Mouse (Mus musculus) embryonic facial prominence, embryonic 12.5 days (tissue): ENCODE results near the gene Htr5a. TPM values are rescaled to one million over a fixed set of nuclear protein-coding genes. Genes with fewer than 3 reads are reported as not detected.
A peak's percentile ranks its signal among the peaks of the same experiment; 100 is the strongest.

Experiments used
- ATAC-seq: fragments of 200-750 bp; cut with Nextera tagmentation; 2 replicates; pipeline ENCODE4 v1.8.0; 2017; ENCODE audit not compliant: insufficient number of reproducible peaks, insufficient read depth, low FRiP score, low TSS enrichment
- H3K27ac ChIP-seq: fragments of 300-500 bp; sonication (generic); 2 replicates; pipeline ENCODE4 v1.5.1; 2016; ENCODE audit warnings: mild to moderate bottlenecking
- H3K27me3 ChIP-seq: fragments of 300-500 bp; sonication (generic); 2 replicates; pipeline ENCODE4 v1.6.1; 2016; ENCODE audit warnings: mild to moderate bottlenecking, moderate library complexity
- H3K36me3 ChIP-seq: fragments of 300-500 bp; sonication (generic); 2 replicates; pipeline ENCODE4 v1.6.1; 2016; ENCODE audit warnings: mild to moderate bottlenecking
- H3K4me1 ChIP-seq: fragments of 300-500 bp; sonication (generic); 2 replicates; pipeline ENCODE4 v1.6.1; 2016
- H3K4me2 ChIP-seq: fragments of 300-500 bp; sonication (generic); replicated peaks from 2 replicates; pipeline ENCODE4 v1.6.1; 2016; ENCODE audit warnings: mild to moderate bottlenecking, moderate library complexity
- H3K4me3 ChIP-seq: fragments of 300-500 bp; sonication (generic); 2 replicates; pipeline ENCODE4 v1.5.1; 2016; ENCODE audit warnings: mild to moderate bottlenecking
- H3K9ac ChIP-seq: fragments of 300-500 bp; sonication (generic); 2 replicates; pipeline ENCODE4 v1.6.1; 2016; ENCODE audit warnings: mild to moderate bottlenecking, moderate library complexity
- H3K9me3 ChIP-seq: fragments of 300-500 bp; sonication (generic); 2 replicates; pipeline ENCODE4 v1.6.1; 2016; ENCODE audit warnings: mild to moderate bottlenecking, moderate library complexity
- WGBS: fragments of 180-500 bp; shearing (Covaris S2); methylation state at CpG from one replicate; pipeline ENCODE4 v1.1.7; 2016; 5-methylcytosine and 5-hydroxymethylcytosine counted together
- polyA plus RNA-seq: library from polyadenylated mRNA; unstranded; fragments of >200 nt; fragmentation: Nextera tagmentation; extraction: Ambion mirVana; gene quantifications from 2 replicates; pipeline ENCODE4 v1.2.1, GENCODE M21; 2016

Gene Htr5a
- 0.03 TPM in 1 of 2 replicates, not detected in the other for polyA plus RNA-seq

DNA sequence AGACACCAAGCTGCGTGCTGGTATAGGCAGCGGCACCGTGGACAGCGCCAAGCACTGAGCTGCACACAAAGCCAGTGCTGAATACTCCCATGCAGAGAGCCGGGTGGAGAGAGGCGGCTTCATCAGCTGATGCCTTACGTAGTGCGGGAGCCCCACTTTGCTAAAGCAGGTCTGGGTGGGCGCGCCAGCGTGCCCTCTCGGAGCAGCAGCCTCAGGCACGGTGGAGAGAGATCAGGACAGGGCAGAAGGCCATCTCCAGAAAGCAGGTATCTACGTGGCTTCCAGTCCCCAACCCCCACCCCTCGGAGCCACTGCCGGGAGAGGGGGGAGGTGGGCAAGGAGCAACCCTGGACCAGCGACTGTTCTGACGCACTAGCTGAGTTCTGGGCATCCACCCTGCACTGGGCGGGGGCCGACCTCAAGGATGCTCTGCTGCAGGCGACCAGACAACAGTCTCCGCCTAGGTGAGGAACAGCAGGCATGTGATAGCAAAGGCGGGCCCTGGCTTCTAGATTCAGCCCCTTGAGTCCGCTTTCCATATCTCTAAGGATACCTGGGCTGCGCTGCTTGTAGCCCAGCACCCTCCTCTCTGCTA is at the start of gene Htr5a:
Gene Htr5a (plus strand): TSS at position 449 of the 595 bp plus-strand sequence.
- peak within 1 kb of the TSS; percentile 17; the same call in 1 of the 2 replicates for H3K4me3 ChIP-seq
- ATAC-seq, result peak; percentile 81
- no peak within 1 kb of the TSS for H3K27ac ChIP-seq
- H3K36me3 ChIP-seq, result no peaks in the 10 kb centered on the region
- no peak within 1 kb of the TSS for H3K9ac ChIP-seq
- H3K9me3 ChIP-seq, result no peaks in the 10 kb centered on the region
- 5% methylated on average over 25 of the region's 25 CpGs for WGBS
- no peaks in the 10 kb centered on the region for H3K4me1 ChIP-seq
- peak within 1 kb of the TSS; percentile 43 for H3K4me2 ChIP-seq
- H3K27me3 ChIP-seq, result peaks cover 28% of the 10 kb centered on the region

DNA sequence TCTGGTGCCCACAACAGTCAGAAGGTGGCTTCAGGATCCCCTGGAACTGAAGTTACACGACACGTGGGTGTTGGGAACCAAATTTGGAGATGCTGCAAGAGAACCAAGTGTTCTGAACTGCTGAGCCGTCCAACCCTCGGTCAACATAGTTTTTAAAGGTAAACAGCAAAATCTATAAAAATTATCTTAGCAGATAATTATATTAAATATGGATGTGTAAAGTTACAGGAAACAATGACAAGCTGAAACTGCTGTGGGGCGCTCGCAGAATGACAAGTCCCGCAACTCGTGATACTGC is 49.8 kb upstream of the Htr5a start:
- H3K4me2 ChIP-seq, result peak overlapping the region; percentile 76
- H3K27me3 ChIP-seq, result no peaks in the 10 kb centered on the region
- peak overlapping the region; percentile 60 for H3K4me3 ChIP-seq
- peaks cover 19% of the 10 kb centered on the region for H3K36me3 ChIP-seq
- ATAC-seq, result no peak
- H3K4me1 ChIP-seq, result peaks cover 20% of the 10 kb centered on the region
- H3K9me3 ChIP-seq, result no peaks in the 10 kb centered on the region
- WGBS, result 20% methylated on average over 8 of the region's 8 CpGs
- peak overlapping the region; percentile 75 for H3K9ac ChIP-seq
- peak overlapping the region; percentile 91 for H3K27ac ChIP-seq

DNA sequence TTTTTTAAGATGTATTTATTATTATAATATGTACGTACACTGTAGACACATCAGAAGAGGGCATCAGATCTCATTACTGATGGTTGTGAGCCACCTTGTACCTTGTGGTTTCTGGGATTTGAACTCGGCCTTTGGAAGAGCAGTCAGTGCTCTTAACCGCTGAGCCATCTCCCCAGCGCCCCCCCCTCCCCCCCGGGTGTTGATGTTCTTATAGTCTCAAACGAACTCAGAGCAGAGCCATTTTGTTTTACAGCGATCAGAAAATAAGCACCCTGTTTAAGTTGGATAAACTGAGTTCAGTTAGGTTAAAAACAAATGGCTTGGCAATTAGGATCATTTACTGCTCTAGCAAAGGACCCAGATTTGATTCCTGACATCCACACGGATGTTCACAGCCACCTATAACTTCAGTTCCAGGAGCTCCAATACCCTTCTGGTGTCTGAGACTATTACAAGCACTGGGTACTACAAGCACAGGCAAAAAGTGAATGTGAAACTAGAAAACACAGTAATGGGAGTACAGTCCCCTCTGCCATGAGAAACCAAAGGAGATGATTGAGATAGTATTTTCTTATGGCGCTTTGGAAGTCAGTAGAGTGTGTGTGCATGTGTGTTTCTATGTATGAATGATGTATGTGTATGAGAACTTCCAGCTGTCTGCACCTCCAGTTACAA is 49.3 kb upstream of the Htr5a start:
- H3K9me3 ChIP-seq, result no peaks in the 10 kb centered on the region
- 61% methylated on average over 9 of the region's 9 CpGs for WGBS

DNA sequence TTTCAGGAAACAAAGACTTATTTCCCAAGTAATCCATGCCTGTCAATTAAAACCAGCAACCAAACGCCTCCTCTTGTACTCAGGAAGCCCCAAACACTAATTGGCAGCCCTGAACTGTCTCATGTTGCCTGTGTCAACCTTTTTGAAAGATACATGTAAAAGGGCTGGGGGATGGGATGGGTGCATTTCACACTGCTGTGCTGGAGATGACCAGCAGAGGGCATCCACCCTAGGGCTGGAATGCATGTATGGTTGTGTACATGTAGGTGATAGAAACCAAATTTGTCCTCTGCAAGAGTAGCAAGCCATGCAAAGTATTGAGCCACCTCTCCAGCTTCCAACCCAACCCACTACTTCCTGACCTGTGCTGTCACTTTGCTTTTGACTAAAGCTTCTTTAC is 48.0 kb upstream of the Htr5a start:
- 6% methylated on average over 1 of the region's 1 CpGs for WGBS

More for the DNA sequence above, 49.3 kb upstream of the Htr5a start:
- Histone ChIP-seq H3K4me1 (peaks cover 20% of the 10 kb centered on the region), H3K9ac (no peak overlapping the region), H3K4me3 (0 out of 2 replicates have a peak overlapping the region, but pooled peaks have one; percentile 60), H3K27ac (no peak overlapping the region), H3K27me3 (no peaks in the 10 kb centered on the region), H3K4me2 (peak overlapping the region; percentile 76), H3K36me3 (peaks cover 14% of the 10 kb centered on the region)
- ATAC-seq, result no peak

DNA sequence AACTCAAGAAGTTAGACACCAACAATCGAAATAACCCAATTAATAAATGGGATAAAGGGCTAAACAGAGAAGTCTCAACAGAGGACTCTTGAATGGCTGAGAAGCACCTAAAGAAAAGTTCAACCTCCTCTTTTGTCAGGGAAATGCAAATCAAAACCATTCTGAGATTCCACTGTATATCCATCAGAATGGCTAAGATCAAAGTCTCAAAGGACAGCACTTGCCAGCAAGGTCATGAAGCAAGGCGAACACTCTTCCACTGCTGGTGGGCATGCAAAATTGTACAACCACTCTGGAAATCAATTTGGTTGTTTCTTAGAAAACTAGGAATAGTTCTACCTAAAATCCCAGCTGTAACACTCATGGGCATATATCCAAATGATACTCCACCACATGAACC is 27.7 kb upstream of the Htr5a start:
- Histone ChIP-seq H3K4me1 (no peaks in the 10 kb centered on the region), H3K36me3 (no peaks in the 10 kb centered on the region), H3K9ac (no peak overlapping the region), H3K4me2 (no peak overlapping the region), H3K9me3 (no peaks in the 10 kb centered on the region), H3K27ac (no peak overlapping the region), H3K27me3 (no peaks in the 10 kb centered on the region), H3K4me3 (no peak overlapping the region)
- 91% methylated on average over 2 of the region's 2 CpGs for WGBS
- no peak for ATAC-seq

More for the DNA sequence above, 48.0 kb upstream of the Htr5a start:
- ATAC-seq, result no peak
- H3K36me3 ChIP-seq, result 0 out of 2 replicates have a peak, but pooled peaks cover 5% of the 10 kb centered on the region
- H3K9ac ChIP-seq, result no peak overlapping the region
- no peak overlapping the region for H3K4me2 ChIP-seq
- no peak overlapping the region for H3K4me3 ChIP-seq
- no peaks in the 10 kb centered on the region for H3K27me3 ChIP-seq
- H3K9me3 ChIP-seq, result no peaks in the 10 kb centered on the region
- H3K27ac ChIP-seq, result no peak overlapping the region
- peaks cover 20% of the 10 kb centered on the region for H3K4me1 ChIP-seq

DNA sequence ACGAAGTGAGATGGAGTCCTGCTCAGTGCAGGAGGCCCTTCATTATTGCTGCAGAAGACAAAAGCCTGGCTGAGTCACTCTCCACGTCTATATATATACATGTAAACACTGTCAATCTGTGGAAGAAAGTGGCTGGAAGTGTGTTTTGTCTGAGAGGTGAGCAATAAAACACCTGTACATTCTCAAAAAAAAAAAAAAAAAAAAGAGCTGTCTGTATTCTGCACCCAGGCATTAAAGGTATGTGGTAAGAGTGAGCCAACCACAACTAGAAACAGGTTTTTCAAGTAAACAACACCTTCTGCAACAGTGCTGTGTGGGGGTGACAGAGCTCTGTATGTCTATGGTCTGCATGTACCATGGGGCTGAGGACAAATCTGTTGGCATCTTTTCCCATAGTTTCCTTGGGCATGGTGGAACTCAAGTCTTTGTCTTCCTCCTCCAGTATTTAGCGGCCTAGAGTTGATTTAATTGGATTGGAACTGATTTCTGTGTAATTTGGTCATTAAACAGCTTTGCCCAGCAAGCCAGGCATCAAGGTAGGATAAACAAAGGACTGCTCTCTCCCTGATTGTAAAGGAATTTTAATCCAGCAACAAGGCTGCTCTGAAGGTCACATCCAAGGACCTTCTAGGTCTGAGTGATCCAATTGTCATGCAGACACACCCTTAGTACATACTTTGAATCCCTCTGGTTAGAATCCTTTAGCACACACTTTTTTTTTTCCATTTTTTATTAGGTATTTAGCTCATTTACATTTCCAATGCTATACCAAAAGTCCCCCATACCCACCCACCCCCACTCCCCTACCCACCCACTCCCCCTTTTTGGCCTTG is 22.9 kb upstream of the Htr5a start:
- H3K9me3 ChIP-seq, result no peaks in the 10 kb centered on the region
- H3K4me3 ChIP-seq, result no peak overlapping the region
- no peaks in the 10 kb centered on the region for H3K36me3 ChIP-seq
- no peak overlapping the region for H3K4me2 ChIP-seq
- H3K9ac ChIP-seq, result no peak overlapping the region
- no peak overlapping the region for H3K27ac ChIP-seq
- H3K4me1 ChIP-seq, result no peaks in the 10 kb centered on the region
- no peak for ATAC-seq
- H3K27me3 ChIP-seq, result no peaks in the 10 kb centered on the region
- WGBS, result 69% methylated on average over 3 of the region's 3 CpGs

DNA sequence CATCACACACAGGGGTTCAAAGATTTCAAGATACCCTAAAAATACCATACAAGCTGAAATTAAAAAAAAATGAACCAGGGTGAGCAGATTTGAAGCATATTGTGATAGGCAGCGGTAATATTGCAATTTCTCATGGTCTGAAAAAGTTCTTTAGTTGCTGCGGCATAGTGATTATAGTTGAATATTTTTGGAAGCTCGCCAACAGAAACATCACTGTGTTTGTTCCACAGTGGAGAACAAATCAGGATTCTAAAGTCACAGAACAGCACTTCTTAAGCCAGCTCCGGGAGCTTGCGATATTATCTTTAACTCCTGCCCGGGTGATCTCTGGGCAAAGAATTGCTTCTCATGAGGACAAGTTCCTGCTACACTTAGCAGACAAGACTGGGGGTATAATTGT is 20.8 kb upstream of the Htr5a start:
- Histone ChIP-seq H3K36me3 (no peaks in the 10 kb centered on the region), H3K27me3 (no peaks in the 10 kb centered on the region), H3K4me1 (no peaks in the 10 kb centered on the region), H3K9me3 (no peaks in the 10 kb centered on the region), H3K4me3 (no peak overlapping the region), H3K27ac (no peak overlapping the region), H3K9ac (no peak overlapping the region), H3K4me2 (no peak overlapping the region)
- no peak for ATAC-seq
- WGBS, result 62% methylated on average over 6 of the region's 6 CpGs

DNA sequence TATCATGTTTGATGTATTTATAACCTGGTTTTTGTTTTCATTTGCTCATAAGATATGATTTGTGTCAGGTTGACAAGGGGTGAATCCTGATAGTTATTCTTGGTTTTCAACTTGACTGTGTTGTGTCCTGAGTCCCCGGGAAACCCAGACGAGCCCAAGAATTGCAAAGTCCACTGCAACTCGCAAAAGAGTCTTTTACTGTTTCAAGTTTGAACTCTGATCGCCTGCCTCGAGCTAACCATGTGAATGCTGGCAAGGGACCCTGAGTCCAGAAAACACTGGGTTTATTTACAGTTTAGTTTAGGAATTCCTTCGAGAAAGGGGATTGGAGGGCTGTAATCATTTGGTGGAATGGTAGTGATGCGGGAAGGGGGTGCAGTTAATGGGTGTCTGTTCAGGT is 14.0 kb upstream of the Htr5a start:
- Histone ChIP-seq H3K27me3 (no peaks in the 10 kb centered on the region), H3K4me2 (no peak overlapping the region), H3K4me1 (no peaks in the 10 kb centered on the region), H3K27ac (no peak overlapping the region), H3K9ac (no peak overlapping the region), H3K36me3 (no peaks in the 10 kb centered on the region), H3K9me3 (no peaks in the 10 kb centered on the region), H3K4me3 (no peak overlapping the region)
- ATAC-seq, result no peak
- 79% methylated on average over 7 of the region's 7 CpGs for WGBS

DNA sequence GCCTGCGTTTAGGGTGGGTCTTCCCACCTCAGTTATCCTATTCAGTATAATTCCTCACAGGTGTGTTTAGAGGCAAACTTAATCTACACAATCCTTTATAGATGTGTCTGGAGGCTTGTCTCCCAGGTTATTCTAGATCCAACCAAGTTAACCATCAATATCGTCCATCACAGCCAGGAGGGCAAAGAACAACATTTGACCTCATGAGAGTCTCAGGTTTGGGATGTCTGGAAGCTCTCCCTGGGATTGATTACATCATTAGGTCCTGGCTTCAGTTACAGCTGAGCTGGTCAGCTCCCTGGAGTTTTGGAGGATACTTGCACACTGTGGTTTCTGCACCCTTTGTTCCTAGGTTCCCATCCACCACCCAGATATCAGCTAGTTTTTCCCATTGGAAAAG is 6.9 kb upstream of the Htr5a start:
- no peak overlapping the region for H3K9ac ChIP-seq
- no peak overlapping the region for H3K27ac ChIP-seq
- WGBS, result 75% methylated on average over 2 of the region's 2 CpGs
- no peaks in the 10 kb centered on the region for H3K9me3 ChIP-seq
- H3K4me2 ChIP-seq, result no peak overlapping the region
- ATAC-seq, result no peak
- no peaks in the 10 kb centered on the region for H3K4me1 ChIP-seq
- H3K27me3 ChIP-seq, result no peaks in the 10 kb centered on the region
- H3K4me3 ChIP-seq, result no peak overlapping the region
- H3K36me3 ChIP-seq, result no peaks in the 10 kb centered on the region

DNA sequence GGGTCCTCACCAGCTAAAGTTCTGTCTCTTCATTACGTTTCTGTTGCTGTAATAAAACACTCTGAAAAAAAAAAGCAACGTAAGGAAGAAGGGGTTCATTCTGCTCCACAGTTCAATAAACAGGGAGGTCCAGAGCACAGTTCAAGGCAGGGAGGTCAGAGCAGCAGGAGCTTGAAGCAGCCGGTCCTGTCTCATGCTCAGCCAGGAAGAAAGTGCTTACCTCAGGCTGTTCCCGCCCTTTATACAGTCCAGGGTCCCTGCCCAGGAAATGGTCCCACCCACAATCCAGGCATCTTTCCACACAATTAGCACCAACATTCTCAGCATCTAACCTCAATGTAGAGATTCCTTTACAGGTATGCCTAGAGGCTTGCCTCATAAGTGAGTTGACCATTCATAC is 3.9 kb upstream of the Htr5a start:
- WGBS, result 49% methylated on average over 4 of the region's 4 CpGs
- Histone ChIP-seq H3K27me3 (peaks cover 19% of the 10 kb centered on the region), H3K9me3 (no peaks in the 10 kb centered on the region), H3K4me1 (no peaks in the 10 kb centered on the region), H3K4me3 (no peak overlapping the region), H3K4me2 (no peak overlapping the region), H3K27ac (no peak overlapping the region), H3K36me3 (no peaks in the 10 kb centered on the region), H3K9ac (no peak overlapping the region)
- no peak for ATAC-seq

DNA sequence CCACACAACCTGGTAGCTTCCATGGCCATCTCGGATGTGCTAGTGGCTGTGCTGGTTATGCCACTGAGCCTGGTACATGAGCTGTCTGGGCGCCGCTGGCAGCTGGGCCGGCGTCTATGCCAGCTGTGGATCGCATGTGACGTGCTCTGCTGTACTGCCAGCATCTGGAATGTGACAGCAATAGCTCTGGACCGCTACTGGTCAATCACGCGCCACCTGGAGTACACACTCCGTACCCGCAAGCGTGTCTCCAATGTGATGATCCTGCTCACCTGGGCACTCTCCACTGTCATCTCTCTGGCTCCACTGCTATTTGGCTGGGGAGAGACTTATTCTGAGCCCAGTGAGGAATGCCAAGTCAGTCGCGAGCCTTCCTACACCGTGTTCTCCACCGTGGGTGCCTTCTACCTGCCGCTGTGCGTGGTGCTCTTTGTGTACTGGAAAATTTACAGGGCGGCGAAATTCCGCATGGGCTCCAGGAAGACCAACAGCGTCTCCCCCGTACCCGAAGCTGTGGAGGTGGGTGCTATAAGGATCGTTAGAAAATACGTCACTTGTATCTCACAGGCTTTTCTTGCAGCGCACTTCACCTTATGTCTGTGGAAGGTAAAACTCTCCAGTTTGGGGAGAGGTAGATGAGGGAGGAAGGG is 847 bp downstream of the Htr5a start:
- H3K4me1 ChIP-seq, result no peaks in the 10 kb centered on the region
- H3K9me3 ChIP-seq, result no peaks in the 10 kb centered on the region
- no peaks in the 10 kb centered on the region for H3K36me3 ChIP-seq
- 73% methylated on average over 28 of the region's 28 CpGs for WGBS
- peaks cover 28% of the 10 kb centered on the region for H3K27me3 ChIP-seq
- H3K27ac ChIP-seq, result no peak overlapping the region
- no peak overlapping the region for H3K9ac ChIP-seq
- ATAC-seq, result no peak
- no peak overlapping the region for H3K4me2 ChIP-seq
- no peak overlapping the region for H3K4me3 ChIP-seq
